Mouse (Mus musculus) thymus, postnatal 36 days (tissue): ENCODE measurements around the gene Ganab.
"Not testable (repeated sequence)": the region's sequence is repeated elsewhere in the genome, so short reads cannot be mapped to it uniquely, and the experiment has no call there.

Experiments
- DNase-seq, 2 experiments: peaks; one replicate each; pipeline ENCODE4 v3.0.0; 2022; ENCODE audit warnings: mixed read lengths in 2 of 2

Ganab gene

DNA sequence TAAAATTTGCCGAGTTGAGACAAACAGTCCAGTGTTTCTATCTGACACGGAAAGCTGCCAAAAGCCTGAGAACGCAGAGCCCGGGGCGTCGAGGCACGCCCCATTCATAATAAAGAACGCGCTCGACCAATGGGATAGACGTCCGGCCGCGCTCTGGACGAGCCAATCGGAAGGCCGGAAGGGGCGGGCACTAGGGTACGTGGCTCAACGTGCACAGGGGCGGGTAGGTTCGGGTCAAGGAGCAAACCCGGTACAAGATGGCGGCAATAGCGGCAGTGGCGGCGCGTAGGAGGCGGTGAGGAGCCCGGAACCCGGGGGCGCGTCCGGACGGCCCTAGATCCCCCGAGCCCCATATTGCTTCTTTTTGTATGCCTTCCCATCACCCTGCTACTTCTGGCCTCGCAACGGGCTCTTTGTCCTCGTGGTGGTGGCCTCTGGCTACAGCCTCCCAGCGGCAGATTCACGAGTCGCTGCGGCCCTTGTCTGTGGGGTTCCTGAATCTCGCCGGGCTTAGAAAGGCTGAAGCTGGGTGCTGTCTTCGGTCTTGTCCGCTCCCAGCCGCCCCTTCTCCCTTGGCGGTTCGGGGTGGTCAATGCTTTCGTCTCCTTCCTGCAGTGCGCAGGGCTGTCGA is at the start of gene Ganab:
Ganab (plus strand) TSS at position 207 of the 631 bp plus-strand sequence.
- peak; percentile 92 to 96 for DNase-seq

DNA sequence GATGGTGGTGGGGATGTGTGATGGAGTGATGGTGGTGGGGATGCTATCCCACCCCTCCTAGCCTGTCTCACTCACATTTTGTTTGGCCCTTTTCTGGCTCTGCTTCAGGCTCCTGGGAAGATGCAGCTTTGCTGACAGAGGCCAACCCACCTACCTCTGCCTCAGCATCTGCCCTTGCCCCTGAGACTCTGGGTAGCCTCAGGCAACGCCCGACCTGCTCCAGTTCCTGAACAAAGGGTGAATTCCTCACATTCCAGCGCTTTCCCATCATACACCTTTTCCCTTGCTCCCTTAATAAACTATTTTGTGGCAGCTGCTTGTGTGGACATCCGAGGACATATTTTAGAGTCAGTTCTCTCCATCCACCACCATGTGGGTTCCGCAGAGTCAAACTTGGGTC is 49.5 kb upstream of the Ganab start:
- DNase-seq, result no peak

GRCm38 (mm10) chr19:8850402-8850901 is 47.4 kb upstream of the Ganab start, which contains the start of gene Lrrn4cl:
Gene Lrrn4cl (plus strand): TSS chr19:8850768.
- DNase-seq, result no peak

DNA sequence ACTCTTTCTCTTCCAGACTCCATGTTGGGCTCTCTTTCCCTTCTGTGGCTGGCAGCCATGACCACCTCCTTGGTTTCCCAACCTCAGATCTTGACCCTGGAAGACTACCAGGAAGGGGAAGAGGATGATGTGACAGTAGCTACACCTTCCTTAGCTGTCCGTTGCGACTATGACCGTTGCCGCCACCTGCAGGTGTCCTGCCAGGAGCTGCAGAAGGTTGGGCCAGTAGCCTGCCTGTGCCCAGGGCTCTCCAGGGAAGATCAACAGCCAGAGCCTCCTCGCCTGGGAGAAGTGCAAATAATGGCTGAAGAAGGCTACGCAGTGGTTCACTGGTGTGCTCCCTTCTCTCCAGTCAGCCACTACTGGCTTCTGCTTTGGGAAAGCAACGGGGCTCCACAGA is 46.2 kb upstream of the Ganab start:
- DNase-seq, result no peak

GRCm38 (mm10) chr19:8852236-8852928 is 45.5 kb upstream of the Ganab start:
- no peak for DNase-seq

GRCm38 (mm10) chr19:8853117-8853516 is 44.8 kb upstream of the Ganab start:
- DNase-seq, result no peak

GRCm38 (mm10) chr19:8857689-8858088 is 40.2 kb upstream of the Ganab start:
- DNase-seq, result peak; percentile 41 to 46

DNA sequence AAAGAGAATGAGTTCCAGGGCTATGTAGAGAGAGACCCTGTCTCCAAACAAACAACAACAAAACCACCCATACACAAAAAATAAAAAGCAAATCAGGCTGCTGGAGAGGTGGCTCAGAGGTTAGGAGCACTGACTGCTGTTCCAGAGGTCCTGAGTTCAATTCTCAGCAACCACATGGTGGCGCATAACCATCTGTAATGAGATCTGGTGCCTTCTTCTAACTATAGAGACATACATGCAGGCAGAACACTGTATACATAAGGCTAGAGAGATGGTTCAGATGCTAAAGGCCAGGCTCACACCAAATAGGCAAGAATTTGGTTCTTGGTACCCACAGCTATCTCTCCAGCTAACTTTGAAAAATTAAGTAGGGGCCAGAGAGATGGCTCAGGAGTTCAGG is 38.9 kb upstream of the Ganab start:
- peak; percentile 52 to 54 for DNase-seq

- DNase-seq, result no peak
These were observed 33.6 kb upstream of the Ganab start for GRCm38 (mm10) chr19:8864265-8864664.

DNA sequence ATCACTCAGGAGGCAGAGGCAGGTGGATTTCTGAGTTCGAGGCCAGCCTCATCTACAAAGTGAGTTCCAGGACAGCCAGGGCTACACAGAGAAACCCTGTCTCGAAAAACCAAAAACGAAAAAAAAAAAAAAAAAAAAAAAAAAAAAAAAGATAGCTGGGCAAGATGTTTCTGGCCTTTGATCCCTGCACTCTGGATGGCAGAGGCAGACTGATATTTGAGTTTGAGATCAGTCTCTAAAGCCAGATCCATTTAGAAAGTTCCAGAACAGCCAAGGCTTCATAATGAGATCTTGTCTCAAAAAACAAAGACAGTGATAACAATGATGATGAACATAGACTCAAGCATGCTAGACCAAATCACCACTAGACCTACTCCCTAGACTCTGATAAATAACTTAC is 27.5 kb upstream of the Ganab start:
- DNase-seq, result not testable (repeated sequence)

- no peak for DNase-seq
These were observed 27.0 kb upstream of the Ganab start for GRCm38 (mm10) chr19:8870838-8871237.

GRCm38 (mm10) chr19:8871267-8872186 is 26.3 kb upstream of the Ganab start, which contains the start of gene Ubxn1:
Gene Ubxn1 (plus strand): TSS chr19:8871496.
- DNase-seq, result peak; percentile 97

DNA sequence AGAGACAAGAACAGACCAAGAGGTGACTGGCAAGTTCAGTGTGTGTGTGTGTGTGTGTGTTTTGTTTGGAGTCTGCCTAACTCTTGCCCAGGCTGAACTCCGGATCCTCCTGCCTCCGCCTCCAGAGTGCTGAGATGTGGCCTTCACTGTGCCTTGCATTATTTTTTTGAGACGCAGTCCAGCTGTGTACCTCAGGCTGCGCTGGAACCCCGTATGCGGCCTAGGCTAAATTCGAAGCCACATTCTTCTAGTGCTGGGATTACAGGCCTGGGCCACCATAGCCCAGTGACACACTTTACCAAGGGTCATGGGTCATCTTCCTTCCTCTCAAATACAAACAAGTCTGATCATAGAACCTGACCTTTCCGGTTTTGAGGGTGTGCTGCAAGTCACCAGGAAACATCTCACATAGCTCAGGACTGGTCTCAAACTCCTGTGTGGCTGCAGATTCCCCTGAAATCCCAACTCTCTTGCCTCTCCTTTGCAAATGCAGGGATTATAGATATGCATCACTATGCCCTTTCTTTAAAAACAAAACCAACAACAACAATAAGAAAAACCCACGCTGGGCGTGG is 25.5 kb upstream of the Ganab start:
- no peak for DNase-seq

DNA sequence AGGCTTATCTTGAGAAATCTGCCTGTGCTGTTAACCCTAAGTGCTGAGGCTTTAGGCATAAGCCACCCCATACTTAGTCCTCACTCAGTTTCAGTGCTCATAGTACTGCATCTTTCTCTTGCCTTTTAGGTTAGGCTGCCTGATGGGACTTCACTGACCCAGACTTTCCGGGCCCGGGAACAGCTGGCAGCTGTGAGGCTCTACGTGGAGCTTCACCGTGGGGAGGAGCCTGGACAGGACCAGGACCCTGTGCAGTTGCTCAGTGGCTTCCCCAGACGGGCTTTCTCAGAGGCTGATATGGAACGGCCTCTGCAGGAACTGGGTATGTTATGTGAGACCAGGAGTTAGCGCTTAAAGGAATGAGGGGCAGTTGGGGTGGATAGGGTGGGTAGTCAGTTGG is 22.8 kb upstream of the Ganab start:
- no peak for DNase-seq

GRCm38 (mm10) chr19:8880311-8881033 is 17.4 kb upstream of the Ganab start, which contains the start of gene Uqcc3:
Gene Uqcc3 (minus strand): TSS chr19:8880923.
- peak; percentile 89 to 93 for DNase-seq

DNA sequence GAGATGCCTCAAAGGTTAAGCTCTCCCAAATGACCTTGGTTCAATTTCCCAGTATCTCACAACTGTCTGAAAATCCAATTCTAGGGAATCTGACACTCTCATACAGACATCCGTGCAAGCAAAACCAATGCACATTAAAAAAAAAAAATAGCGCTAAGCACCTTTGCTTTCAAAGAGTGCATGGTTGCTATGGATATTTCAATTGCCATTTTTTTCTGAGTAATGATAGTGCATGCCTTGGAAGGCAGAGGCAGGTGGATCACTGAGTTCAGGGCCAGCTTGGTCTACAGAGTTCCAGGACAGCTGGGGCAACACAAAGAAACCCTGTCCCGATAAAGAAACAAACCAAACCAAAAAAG is 16.9 kb upstream of the Ganab start:
- no peak for DNase-seq

DNA sequence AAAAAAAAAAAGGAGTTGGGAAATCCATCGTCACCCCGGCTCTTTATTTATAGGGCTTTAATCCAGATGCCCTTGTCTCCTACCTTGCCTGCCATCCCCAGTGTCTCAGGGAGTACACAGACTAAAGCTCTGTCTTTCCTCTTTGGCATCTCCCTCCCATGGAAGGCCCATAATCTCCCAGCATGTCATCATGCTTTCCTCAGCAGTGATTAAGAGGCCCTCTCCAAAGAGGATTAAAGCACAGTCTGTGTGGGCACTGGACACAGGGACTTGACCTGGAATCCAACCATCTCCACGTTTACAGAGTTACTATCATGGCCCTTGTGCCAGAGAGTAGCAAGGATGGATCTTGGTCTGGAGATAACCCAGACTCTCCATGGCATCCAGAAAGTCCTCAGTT is 14.3 kb upstream of the Ganab start, which contains the start of the genes Lbhd1 and Gm49403:
Lbhd1 (plus strand) TSS at position 117 of the 400 bp plus-strand sequence.
Gm49403 (plus strand) TSS at position 315 of the 400 bp plus-strand sequence.
- no peak for DNase-seq

DNA sequence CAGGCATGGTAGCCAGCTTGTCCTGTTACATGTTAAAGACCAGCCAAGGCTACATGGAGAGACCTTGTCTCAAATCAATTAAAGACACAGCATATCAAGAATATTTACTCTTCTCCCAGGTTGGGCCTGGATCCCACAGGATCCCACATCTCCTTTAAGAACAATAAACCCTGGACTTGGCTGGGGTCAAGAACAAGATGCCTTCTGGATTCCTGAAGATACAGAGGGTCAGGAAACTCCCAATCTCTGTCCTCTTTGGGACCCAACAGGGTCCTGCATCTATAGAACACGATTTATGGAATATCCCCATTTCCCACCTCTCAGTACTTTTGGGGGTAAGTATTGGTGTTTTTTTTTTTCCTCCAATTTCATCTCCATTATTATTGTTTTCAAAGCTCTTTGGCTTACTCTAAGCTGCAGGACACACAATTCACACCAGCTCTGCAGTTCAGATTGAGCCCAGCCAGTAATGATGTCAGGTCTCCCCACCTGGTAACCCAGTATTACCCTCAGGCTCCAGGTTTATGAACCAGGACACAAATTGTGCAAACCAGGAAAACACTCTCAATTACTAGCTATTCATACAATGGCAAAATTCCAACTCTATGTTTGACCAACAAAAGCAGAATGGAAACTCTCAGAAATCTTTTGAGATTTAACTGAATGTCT is 10.8 kb upstream of the Ganab start:
- DNase-seq, result no peak

DNA sequence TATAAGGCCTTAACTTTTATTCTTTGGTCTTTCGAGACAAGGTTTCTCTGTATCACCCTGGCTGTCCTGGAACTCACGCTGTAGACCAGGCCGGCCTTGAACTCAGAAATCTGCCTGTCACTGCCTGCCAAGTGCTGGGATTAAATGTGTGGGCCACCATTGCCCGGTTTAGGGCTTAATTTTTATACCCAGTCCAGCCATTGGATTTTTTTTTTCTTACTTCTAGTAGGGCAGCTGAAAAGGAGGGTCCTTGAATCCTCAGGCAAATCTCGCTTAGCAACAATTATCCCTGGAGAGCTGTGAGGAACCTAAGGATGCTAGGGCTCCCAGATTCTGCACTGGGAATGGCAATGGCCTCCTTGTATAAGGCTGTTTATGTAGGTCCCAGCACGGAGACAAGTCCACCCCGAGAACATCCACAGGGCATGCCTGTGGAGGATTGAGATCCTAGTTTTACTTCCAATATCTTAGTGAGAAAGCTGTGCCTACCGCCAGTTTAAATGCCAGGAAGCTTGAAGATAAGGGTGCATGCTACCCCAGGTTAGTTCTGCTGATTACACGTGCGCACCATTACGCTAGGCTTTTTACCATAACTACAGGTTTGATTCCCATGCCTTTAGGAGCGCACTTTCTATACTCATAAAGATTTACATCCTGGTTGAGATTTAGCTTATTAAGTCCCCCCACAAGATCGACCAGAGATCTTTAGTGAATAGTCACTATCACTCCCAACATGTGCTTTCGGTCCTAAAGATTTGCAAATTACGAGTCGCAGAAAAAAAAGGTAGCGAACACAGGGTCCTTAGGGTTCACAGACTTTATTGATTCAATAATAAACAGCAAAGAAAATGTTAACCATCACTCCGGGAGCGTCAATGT is 10.0 kb upstream of the Ganab start:
- no peak for DNase-seq
